Mouse (Mus musculus): ENCODE measurements around the gene Ptprn2. TPM values are rescaled to one million over a fixed set of nuclear protein-coding genes. Genes with fewer than 3 reads are reported as not detected.

The Ptprn2 gene
- total and polyA plus RNA-seq, 3 experiments: 0.17 TPM; not detected in 2

GRCm38 (mm10) chr12:116599537-116599936 lies 114.0 kb downstream of the Ptprn2 start:
- Histone ChIP-seq H3K36me3 (replicated peaks in 1 of 2; ENCODE audit: control insufficient read depth in 1 of 2, insufficient read depth in 1 of 2, low read length in 1 of 2) (no peaks in the 10 kb centered on the region), H3K9me3 (replicated peaks; ENCODE audit: low read length) (no peaks in the 10 kb centered on the region), H3K79me2 (replicated peaks; ENCODE audit: control insufficient read depth, extremely low read depth, insufficient read depth, poor library complexity, severe bottlenecking) (no peaks in the 10 kb centered on the region), H3K9ac (ENCODE audit: insufficient read depth, low read depth) (no peak overlapping the region), H3K4me1 (ENCODE audit: control insufficient read depth in 1 of 2, insufficient read depth in 2 of 2) (peaks cover 32 to 41% of the 10 kb centered on the region in 2 experiments), H3K4me3 (replicated peaks in 1 of 3; ENCODE audit: low read depth in 2 of 3, low read length in 2 of 3, poor library complexity in 1 of 3) (no peak overlapping the region), H3K27ac (ENCODE audit: insufficient read depth, low read depth) (no peak overlapping the region), H3K27me3 (replicated peaks) (no peaks in the 10 kb centered on the region), H3K4me2 (ENCODE audit: insufficient read depth, low read depth, poor library complexity, severe bottlenecking) (no peak overlapping the region)
- dilution Hi-C loops (cut with MboI; ENCODE audit: extremely low pct_ligation_motif_present, extremely low pct_unique_long_range_greater_than_20kb, low sequenced_read_pairs): no loop called here
- in situ Hi-C loops (cut with MboI; ENCODE audit: low pct_ligation_motif_present, low pct_unique_long_range_greater_than_20kb, low sequenced_read_pairs): loop anchor here (10.0 to 25.0 kb wide), 2 partner anchors 65 to 337 kb away; partner anchors contain the start of gene Wdr60
- no peak for TF ChIP-seq EP300 (IDR thresholded peaks at IDR 0.05; ENCODE audit: low read length)
- no peak for TF ChIP-seq ETS1 (conservative IDR thresholded peaks at IDR 0.05; ENCODE audit: low read depth, low read length)
- no peak for TF ChIP-seq ZC3H11A (IDR thresholded peaks at IDR 0.05; ENCODE audit: low read depth, low read length)
- no peak for TF ChIP-seq MAZ (IDR thresholded peaks at IDR 0.05; ENCODE audit: low read depth, low read length)
- no peak for TF ChIP-seq ZNF384 (IDR thresholded peaks at IDR 0.05; ENCODE audit: low read depth, low read length)
- TF ChIP-seq POLR2A (IDR thresholded peaks at IDR 0.05; ENCODE audit: low read depth, low read length): no peak
- TF ChIP-seq SMC3 (IDR thresholded peaks at IDR 0.05; ENCODE audit: low read depth, low read length): no peak
- TF ChIP-seq USF2 (conservative IDR thresholded peaks at IDR 0.05; ENCODE audit: low read depth, low read length): no peak
- TF ChIP-seq MYC (IDR thresholded peaks at IDR 0.05; ENCODE audit: low read depth, low read length): no peak
- no peak for TF ChIP-seq MAFK (IDR thresholded peaks at IDR 0.05; ENCODE audit: insufficient replicate concordance, low read length)
- no peak for TF ChIP-seq E2F4 (IDR thresholded peaks at IDR 0.05; ENCODE audit: insufficient replicate concordance, low read depth, low read length)
- no peak for TF ChIP-seq TBP (conservative IDR thresholded peaks at IDR 0.05; ENCODE audit: low read depth, low read length)
- no peak for TF ChIP-seq HCFC1 (IDR thresholded peaks at IDR 0.05; ENCODE audit: low read depth, low read length)
- no peak for TF ChIP-seq MAX (IDR thresholded peaks at IDR 0.05; ENCODE audit: low read length)
- no peak for TF ChIP-seq PAX5 (IDR thresholded peaks at IDR 0.05; ENCODE audit: low read length)
- TF ChIP-seq GABPA (IDR thresholded peaks at IDR 0.05; ENCODE audit: insufficient replicate concordance, low read depth, low read length): no peak
- no peak for TF ChIP-seq IRF4 (IDR thresholded peaks at IDR 0.05; ENCODE audit: low read depth, low read length)
- TF ChIP-seq RAD21 (IDR thresholded peaks at IDR 0.05; ENCODE audit: low read depth, low read length): no peak
- no peak for TF ChIP-seq CTCF (conservative IDR thresholded peaks at IDR 0.05 in 1 of 2, IDR thresholded peaks at IDR 0.05 in 1 of 2; ENCODE audit: low read depth in 2 of 2, low read length in 2 of 2)
- no peak for TF ChIP-seq MXI1 (IDR thresholded peaks at IDR 0.05; ENCODE audit: low read depth, low read length)
- DNase-seq (ENCODE audit: extremely low read depth): no peak

- no peaks in the 10 kb centered on the region for H3K27me3 ChIP-seq (replicated peaks)
- H3K4me3 ChIP-seq (replicated peaks in 1 of 3; ENCODE audit: low read depth in 2 of 3, low read length in 2 of 3, poor library complexity in 1 of 3): no peak overlapping the region
- no peak for DNase-seq (ENCODE audit: extremely low read depth)
- no peak overlapping the region for H3K4me2 ChIP-seq (ENCODE audit: insufficient read depth, low read depth, poor library complexity, severe bottlenecking)
- no peaks in the 10 kb centered on the region for H3K9me3 ChIP-seq (replicated peaks; ENCODE audit: low read length)
- H3K9ac ChIP-seq (ENCODE audit: insufficient read depth, low read depth): no peak overlapping the region
- peaks cover 30 to 36% of the 10 kb centered on the region in 2 experiments for H3K4me1 ChIP-seq (ENCODE audit: control insufficient read depth in 1 of 2, insufficient read depth in 2 of 2)
- dilution Hi-C loops (cut with MboI; ENCODE audit: extremely low pct_ligation_motif_present, extremely low pct_unique_long_range_greater_than_20kb, low sequenced_read_pairs): no loop called here
- in situ Hi-C loops (cut with MboI; ENCODE audit: low pct_ligation_motif_present, low pct_unique_long_range_greater_than_20kb, low sequenced_read_pairs): no loop called here
- no peaks in the 10 kb centered on the region for H3K79me2 ChIP-seq (replicated peaks; ENCODE audit: control insufficient read depth, extremely low read depth, insufficient read depth, poor library complexity, severe bottlenecking)
- H3K36me3 ChIP-seq (replicated peaks in 1 of 2; ENCODE audit: control insufficient read depth in 1 of 2, insufficient read depth in 1 of 2, low read length in 1 of 2): no peaks in the 10 kb centered on the region
- H3K27ac ChIP-seq (ENCODE audit: insufficient read depth, low read depth): no peak overlapping the region
- TF ChIP-seq MEF2A (IDR thresholded peaks at IDR 0.05; ENCODE audit: borderline replicate concordance, low read depth, low read length): no peak
- no peak for TF ChIP-seq MAFK (IDR thresholded peaks at IDR 0.05; ENCODE audit: insufficient replicate concordance, low read length)
- TF ChIP-seq MXI1 (IDR thresholded peaks at IDR 0.05; ENCODE audit: low read depth, low read length): no peak
- TF ChIP-seq SIN3A (IDR thresholded peaks at IDR 0.05; ENCODE audit: low read length): no peak
- TF ChIP-seq ETS1 (conservative IDR thresholded peaks at IDR 0.05; ENCODE audit: low read depth, low read length): no peak
- no peak for TF ChIP-seq MAZ (IDR thresholded peaks at IDR 0.05; ENCODE audit: low read depth, low read length)
- TF ChIP-seq NELFE (IDR thresholded peaks at IDR 0.05; ENCODE audit: low read depth, low read length): no peak
- no peak for TF ChIP-seq JUND (conservative IDR thresholded peaks at IDR 0.05; ENCODE audit: low read depth, low read length)
- no peak for TF ChIP-seq SMC3 (IDR thresholded peaks at IDR 0.05; ENCODE audit: low read depth, low read length)
- no peak for TF ChIP-seq E2F4 (IDR thresholded peaks at IDR 0.05; ENCODE audit: insufficient replicate concordance, low read depth, low read length)
Observed at GRCm38 (mm10) chr12:116600054-116600453, 114.5 kb downstream of the Ptprn2 start.
